Mouse (Mus musculus) adrenal gland, postnatal 36 days (tissue): ENCODE data around the gene Efna1. TPM values are rescaled to one million over a fixed set of nuclear protein-coding genes. Genes with fewer than 3 reads are reported as not detected.
A peak's percentile ranks its signal among the peaks of the same experiment; 100 is the strongest.

Source experiments
- DNase-seq, 2 experiments: peaks; one replicate each; pipeline ENCODE4 v3.0.0; 2021; ENCODE audit warnings: mixed read lengths in 1 of 2
- total RNA-seq, 2 experiments: library from RNA; stranded (reverse); gene quantifications; 2 replicates each; pipeline ENCODE4 v1.2.3; 2021

Efna1 gene
- total RNA-seq, 2 experiments from 2014 or later, result 9.8 to 12.5 TPM

DNA sequence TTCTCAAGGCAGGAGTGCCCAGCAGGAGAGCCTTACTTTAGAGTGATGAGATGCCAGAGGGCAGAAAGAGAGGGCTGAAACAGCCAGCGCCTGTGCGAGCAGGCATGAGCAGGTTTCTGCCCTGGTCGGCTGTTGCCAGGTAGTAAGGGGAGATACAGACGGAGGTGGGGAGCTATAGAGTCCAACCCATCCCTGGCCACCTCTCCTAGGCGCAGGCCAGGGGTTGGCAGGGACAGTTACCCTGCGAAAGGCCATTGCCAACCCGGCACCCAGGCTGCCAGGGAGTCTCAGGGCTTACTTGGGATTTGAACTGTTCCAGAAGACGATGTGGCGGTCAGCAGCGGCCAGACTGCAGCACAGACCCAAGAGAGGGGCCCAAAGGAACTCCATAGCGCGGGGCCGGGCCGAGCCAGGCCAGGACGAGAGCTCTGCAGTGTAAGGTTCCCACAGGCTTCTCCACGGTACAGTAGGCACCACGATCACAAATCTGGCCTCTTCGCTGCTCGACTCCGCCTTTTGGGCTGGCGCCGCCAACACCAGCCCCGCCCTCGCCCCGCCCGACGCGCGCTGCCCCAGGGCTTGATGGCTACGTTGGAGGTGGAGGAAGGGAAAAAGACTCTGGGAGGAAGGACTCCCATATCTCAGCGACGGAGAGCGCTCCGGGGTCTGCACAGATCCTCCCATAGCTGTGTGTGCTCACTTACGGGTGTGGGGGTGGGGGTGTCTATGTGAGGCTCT lies 1.6 kb downstream of the Efna1 start:
- peak; percentile 91 to 94 for DNase-seq

DNA sequence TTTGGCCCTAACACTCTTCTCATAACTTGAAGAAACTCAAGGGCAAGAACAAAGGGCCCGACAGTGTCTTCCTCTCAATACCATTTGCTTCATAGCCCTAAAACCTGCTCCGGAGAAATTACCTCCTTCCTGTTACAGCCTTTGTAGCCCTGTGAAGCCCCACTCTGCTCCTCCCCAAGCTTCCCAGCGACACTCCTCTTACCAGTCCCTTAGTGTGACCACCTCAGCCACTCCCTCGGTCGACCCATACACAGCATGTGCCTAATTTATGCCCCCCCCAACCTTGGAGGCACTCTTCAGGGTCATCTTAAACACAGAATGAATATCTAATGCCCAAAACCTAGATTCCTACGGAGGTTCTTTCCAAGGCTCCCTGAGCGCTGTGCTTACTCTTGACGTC lies 2.3 kb downstream of the Efna1 start:
- DNase-seq, result no peak

DNA sequence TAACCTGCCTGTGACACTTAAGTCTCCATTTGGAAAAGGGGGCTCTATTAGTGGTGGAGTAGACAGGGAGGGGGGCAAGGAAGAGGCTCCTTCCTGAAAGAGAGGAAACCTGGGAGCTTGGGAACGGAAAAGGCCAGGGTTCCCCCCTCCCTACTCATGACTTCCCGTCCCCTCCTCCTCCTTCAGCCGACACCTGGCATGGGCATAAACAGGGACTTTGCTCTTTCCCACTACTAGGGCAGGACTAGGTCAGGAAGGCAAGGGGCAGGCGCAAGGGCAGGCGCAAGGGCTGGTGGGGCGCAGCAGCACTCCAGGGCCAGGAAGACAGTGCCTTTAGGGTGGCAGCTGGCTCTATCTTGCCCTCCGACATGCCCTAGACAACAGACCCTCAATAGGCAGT lies 2.8 kb downstream of the Efna1 start:
- DNase-seq, result peak; percentile 41 to 65

DNA sequence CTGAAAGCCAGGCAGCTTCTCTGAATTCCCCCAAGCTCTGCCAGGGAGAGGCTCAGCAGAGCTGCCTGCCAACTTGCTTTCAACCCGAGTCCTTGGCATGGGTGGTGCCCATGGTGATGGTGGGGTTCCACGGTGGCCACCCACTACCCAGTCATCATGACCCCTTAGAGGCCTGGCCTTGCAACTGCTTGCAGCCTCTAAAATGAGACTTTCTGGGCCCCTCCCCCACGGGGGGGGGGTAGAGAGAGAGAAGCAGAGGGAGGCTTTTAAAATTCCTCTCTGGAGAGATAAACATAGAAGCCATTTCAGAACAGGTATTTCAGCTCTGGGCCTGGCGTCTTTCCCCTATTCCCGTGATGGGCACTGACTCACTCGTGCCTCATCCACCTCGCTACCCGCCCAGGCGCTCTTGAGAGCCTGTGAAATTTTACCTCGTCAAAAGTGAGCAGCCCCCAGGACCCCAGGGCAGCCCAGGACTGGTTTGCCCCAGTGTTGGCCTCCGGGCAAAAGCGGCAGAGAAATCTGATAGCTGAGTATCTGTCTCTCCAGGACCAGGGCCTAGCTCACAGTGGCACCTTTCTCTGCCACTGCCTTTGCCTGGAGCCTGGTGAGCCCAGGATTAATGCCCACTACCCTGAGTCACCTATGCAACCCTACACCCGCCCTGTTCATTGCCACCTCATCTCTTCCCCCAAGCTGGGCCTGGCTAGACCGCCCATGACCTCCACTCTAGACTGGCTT lies 3.5 kb downstream of the Efna1 start:
- no peak for DNase-seq

DNA sequence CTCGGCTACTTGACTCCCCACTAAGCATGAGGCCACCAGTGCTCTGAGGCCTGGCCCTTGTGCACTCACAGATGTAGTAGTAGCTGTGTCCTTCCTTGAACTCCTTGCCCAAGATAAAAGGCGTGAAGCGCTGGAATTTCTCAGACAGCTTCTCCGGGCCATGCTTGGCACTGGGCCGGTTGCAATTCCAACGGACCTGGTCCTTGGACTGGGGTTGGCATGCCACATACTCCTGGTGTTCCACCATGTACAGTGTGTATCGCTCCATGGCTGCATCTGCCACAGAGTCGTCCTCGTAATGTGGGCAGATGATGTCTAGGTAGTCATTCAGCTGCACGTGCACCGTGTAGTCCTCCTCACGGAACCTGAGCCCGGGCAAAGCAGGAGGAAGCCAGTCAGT lies 4.9 kb downstream of the Efna1 start:
- DNase-seq, result no peak

DNA sequence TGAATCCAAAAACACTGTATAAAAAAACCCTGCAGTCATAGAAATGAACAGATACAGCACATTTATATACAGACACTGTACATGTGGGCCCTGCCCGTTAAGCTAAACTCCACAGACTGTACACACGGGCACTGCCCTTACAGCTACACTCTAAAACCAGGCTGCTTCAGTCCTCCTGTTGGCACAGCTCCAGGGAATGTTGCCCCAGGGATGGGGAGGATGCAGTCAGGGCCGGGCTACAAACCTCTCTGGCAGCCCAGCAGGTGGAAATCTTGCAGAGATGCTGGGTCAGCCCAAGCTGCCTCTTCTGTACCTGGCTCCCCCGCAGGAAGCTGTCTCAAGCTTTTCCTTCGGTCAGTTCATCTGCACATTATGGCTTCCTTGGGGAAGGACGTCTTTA lies 9.2 kb downstream of the Efna1 start:
- DNase-seq, result no peak

DNA sequence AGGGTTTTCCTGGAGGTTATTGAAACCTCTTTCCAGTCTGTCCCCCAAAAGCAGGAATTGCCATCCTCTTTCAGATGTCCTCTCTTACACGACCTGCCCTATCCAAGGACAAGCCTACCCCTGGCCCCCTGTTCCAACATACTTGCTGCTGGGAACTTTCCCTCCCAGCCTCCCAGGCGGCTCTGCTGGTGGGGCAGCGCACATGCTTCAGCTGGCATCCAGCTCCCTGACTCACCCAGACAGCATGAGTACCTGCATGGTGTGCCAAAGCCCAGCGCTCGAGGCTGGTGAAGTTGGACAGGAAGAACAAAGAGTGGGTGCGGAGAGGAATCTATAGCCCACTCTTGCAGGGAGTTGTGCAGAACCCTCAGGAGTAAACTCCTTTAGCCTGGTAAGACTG lies 10.1 kb downstream of the Efna1 start:
- peak; percentile 76 to 81 for DNase-seq

DNA sequence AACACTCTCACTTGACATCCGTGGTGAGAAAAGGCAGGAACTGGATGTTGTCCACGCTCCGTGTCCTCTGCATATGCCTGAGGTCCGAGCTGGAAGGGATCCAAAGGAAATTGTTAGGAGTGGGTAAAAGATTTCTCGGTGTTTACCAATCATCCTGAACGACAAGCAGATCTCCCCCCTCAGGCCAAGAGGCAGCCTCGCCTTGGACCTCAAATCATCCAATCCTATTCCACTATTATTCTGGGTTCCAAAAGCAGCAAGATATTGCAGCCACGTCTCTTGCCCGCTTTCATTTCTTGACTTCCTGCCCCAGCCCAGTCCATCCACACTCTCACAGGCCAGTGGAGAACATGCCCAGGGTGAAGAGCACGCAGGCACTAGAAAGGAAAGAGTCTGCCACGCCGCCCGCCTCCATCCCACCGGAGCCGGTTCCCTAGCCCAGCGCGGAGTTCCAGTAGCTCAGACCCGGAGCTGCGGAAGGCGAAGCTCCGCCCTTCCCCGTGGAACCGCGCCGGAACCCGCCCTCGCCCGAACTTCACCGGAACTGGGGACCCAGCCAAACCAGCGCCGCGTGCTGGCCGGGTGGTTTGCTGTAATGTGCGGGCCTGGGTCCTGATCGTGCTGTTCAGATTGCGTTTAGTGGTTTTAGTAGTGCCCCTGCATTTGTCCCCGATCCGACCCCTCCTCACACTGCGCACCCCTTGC lies 10.7 kb downstream of the Efna1 start, which contains the start of gene Slc50a1:
Slc50a1 (minus strand) TSS at position 520 of the 705 bp plus-strand sequence.
- peak; percentile 94 to 95 for DNase-seq

DNA sequence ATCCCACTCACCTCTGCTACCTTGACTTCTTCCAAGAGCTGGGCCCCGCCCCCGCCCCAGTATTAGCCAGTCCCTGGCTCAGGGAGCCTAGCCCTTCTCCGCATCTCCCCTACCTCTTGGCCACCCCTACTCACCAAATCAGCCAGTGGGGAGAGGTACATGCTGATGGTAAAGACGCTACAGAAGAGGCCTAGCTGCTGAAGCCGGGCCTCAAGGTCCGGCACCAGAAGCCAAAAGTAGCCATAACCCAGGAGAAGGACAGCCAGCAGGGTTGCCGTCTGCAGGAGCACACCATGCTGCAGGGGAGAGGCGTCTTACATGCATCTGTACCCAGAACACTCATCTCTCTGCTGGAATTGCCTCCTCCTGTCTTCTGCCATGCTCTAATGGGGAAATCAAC lies 12.0 kb downstream of the Efna1 start:
- no peak for DNase-seq

DNA sequence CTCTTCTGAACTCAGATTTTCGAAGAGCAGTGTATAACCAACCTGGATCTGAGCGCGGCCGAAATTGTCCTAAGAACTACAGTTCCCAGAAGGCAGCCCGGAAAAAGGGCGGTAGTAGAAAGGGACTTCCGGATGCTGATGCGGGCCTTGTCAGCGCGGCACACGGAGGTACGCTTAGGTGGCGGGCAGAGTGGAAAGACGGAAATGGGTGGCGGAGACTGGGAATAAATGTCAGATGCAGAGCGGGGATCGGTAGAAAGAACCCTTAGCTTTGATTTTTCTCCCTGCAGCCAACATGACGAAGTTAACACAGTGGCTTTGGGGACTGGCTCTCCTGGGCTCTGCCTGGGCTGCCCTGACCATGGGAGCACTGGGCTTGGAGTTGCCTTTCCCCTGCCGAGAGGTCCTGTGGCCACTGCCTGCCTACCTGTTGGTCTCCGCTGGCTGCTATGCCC lies 14.5 kb downstream of the Efna1 start:
- peak; percentile 81 to 84 for DNase-seq

DNA sequence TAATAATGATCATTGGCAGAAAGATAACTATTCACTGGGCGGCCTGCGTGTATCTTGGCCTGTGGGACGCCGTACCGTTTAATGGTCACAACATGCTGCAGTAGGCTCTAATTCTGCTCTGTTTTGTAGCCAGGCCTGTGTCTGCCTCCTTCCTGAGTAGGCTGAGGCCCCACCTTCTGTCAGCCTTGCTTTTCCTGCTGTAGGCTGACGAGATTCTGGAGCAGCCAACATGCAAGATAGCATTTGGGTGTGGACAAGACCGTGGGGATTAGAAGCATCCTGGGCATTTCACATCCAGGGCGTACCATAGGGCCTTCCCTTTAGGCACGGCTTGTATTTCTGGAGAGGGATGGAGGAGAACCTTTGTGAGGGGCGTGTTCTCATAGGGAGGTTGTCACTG lies 18.5 kb downstream of the Efna1 start:
- DNase-seq, result peak in 1 of 2 experiments; percentile 23

DNA sequence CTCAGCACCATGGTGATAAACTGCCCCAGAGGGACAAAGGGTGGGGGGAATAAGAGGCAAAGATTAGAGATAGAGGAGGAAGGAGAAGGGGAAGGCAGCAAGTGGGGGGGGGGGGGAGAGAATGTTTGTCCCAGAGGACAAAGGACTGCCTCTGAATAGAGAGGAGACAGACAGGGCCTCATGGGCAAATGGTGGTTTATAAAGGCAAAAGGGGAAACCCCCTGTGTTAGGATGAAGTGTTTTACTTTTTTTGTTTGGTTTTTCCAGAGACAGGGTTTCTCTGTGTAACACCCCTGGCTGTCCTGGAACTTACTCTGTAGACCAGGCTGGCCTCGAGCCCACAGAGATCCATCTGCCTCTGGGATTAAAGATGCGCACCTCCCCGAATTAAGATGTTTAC lies 20.7 kb downstream of the Efna1 start:
- DNase-seq, result no peak

DNA sequence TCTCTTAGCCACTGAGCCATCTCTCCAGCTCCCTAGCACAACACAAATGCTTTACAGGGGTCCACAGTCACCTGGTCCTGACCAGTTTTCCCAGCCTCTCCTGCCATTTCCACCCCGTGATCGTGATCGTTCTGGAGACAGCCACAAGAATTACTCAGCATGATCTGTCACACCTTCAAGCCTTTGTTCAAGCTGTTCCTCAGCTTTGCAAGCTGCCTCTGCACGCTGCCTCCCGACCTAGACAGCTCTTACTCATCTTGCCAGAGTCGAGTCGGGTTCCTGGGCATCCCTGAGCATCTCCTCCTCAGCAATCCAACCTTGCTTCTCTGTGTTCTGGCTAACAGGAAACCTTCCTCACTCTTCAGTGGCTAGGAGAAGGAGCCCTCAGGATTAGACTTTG lies 21.9 kb downstream of the Efna1 start, which contains the start of gene Dpm3:
Dpm3 (plus strand) TSS at position 283 of the 400 bp plus-strand sequence.
- no peak for DNase-seq

DNA sequence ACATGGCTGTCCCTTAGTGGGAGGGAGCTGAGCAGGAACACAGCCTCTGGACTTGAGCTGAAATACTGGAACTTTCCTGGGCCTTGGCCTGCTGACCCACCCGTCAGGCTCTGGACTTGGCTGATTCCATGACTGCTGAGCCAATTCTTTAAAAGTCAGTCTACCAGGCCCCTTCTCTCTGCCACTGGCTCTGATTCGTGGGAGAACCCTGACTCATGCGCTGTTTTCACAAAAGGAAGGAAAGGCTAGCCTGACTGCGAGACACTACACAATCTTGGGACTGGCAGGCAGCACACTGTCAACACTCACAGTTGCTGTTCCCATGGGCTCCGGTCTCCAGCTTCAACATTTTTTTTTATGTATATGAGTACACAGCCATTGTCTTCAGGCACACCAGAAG lies 24.8 kb downstream of the Efna1 start:
- no peak for DNase-seq

DNA sequence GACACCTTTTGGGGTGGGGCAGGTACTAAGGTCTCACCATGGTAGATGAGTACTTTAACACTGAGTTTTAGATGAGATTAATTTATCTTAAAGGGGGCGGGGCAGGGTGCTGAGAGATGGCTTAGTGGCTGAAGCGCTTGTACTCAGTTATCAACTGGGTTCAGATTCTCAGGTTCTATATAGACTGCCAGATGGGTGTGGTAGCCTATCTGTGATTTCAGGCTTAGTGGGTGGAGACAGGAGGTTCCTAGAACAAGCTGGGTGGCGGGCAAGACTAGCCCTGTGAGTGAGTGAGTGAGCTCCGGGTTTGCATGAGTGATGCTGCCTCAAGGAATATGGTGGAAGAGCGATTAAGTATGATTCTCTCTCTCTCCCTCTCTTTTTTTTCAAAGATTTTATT lies 25.9 kb downstream of the Efna1 start:
- DNase-seq, result no peak

DNA sequence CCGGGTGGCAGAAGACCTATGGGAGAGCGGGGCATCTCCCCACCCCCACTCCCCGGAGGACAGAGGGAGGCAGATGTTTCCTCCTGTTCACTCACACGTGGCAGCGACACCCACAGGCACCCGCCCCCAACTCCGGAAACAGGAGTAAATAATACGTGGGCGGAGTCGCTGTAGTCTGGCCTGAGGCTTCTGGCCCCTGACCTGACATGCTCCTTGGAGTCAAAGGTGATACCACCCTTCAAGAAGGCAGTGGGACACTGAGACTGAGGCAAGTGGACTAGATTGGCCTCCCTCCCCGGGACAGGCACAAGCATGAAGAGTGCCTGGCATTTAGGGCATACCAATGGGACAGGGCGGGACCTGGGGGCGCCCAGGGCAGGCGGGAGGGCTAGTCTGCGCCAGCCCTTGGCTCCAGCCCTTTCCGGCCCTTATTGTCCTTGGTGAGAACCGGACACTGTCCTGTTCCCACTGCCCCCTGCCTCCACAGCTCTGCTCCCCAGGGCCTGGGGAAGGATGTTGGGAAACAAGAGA lies 29.5 kb downstream of the Efna1 start:
- peak; percentile 52 to 77 for DNase-seq

DNA sequence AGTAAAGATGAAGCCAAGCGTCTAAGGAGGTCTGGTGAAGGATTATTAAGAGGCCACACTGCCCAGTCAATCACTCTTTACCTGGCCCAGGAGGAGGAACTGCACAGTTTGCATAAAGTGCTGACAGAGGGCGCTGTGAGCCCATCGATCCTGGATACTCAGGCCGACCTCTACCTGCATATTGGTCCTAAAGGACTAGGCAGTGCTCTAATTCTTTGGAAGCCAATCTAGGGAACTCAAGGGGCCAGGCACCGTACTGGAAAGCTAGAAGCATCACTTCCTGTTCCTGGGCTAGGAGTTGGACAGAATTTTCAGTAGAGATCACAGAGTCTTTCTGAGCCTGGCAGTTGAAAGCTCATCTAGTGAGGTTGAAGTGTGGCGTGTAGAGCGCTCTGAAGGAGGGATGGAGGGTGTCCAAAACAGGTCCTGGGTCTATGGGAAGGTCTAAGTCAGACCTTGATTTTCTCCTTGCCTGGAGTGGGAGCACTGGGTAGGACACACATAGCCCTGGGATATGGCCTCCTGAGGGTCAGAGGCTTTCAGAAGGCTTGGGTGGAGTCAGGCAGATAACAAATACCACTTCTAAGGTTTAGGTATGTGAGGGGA lies 30.4 kb downstream of the Efna1 start:
- DNase-seq, result peak; percentile 69 to 77

DNA sequence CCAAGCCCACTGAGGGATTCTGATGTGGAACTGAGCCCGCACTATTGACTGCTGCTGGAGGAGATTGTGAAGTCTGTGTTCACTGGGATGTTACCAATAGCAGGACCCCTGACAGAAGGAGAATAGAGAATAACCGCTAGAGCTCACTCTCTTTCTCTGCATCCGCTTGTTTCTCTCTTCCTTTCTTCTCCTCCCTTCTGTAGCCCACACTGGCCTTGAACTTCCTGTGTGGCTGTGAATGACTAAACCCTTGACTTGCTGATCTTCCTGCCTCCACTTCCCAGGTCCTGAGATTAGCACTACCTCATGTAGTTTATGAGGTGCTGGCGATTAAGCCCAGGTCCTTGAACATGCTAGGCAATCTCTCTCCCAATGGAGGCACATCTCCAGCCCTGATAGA lies 33.5 kb downstream of the Efna1 start:
- no peak for DNase-seq

DNA sequence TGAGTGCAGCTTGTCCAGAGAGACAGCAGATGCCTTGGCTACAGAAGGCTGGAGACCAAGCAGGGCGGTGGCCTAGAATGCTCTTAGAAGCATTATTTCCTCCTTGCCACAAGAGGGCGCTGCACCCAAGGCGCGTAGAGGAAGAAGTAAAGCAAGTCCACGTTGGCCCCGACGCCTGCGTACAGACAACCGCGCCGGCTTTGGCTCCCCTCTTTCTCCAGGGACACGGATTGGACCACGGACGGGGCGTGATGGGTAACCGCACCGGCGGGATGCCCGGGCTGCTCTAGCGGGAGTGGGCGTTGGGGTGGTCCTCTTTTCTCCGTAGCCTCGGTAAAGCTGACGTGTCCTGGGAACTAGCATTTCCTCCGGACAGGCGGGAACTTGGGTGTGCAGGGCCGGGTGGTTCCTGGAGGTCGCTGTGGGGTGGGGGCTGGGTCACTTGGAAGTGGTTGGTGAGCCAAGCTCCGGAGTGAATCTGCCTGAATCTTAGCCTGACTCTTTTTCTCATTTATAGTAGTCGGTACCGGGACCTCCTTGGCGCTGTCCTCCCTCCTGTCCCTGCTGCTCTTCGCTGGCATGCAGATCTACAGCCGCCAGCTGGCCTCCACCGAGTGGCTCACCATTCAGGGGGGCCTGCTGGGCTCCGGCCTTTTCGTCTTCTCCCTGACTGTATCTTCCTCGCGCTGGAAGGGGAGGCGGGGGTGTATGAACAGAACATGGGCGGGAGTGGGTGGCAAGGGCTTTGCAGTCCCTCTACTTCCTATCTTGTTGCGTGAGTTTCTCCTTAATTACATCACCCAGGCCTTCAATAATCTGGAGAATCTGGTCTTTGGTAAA lies 34.5 kb downstream of the Efna1 start, which contains the start of gene Trim46:
Trim46 (minus strand) TSS at position 49 of the 840 bp plus-strand sequence.
- peak; percentile 92 for DNase-seq

DNA sequence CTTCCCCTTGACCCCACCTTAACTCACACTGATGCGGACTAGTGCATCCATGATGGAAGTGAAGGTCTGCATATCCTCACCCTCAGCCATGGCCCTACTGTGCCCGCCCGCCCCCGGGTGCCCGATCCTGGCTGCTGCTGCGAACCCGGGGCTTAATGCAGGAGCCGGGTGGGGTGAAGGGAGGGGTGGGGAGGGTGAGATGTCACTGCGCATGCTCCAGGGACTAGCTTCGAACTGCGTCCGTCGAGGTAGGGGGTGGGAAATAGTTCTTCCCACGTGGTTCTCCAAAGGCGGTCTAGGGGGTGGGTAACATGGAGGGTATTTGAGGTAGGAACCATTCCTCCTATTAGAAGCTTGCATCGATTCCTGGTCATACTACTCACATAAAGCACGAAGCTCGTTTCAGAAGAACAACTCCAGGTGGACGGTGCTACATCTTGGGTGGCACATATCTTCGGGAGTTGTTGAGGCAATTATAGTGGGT lies 35.2 kb downstream of the Efna1 start, which contains the start of gene Krtcap2:
Krtcap2 (plus strand) TSS at position 279 of the 484 bp plus-strand sequence.
- no peak for DNase-seq
